Mouse (Mus musculus): Measurements from ENCODE around the gene Dennd6b. TPM values are rescaled to one million over a fixed set of nuclear protein-coding genes. Genes with fewer than 3 reads are reported as not detected.

Gene Dennd6b
- polyA plus RNA-seq, 1 experiment from 2014 or later, result 40.1 TPM

- H3K4me3 ChIP-seq, result peak overlapping the region; percentile 73; the same call in 1 of the 2 replicates
- H3K36me3 ChIP-seq, result peaks cover 60% of the 10 kb centered on the region
- peaks cover 77% of the 10 kb centered on the region for H3K4me1 ChIP-seq (replicated peaks)
- 0 out of 2 replicates have a peak, but pooled peaks cover 6% of the 10 kb centered on the region for H3K27me3 ChIP-seq (ENCODE audit: insufficient read depth, poor library complexity, severe bottlenecking)
- DNase-seq (ENCODE audit: low spot score), result no peak
- no peaks in the 10 kb centered on the region for H3K9me3 ChIP-seq
- H3K27ac ChIP-seq, result peak overlapping the region; percentile 53; the same call in 1 of the 2 replicates
- 85% methylated on average over 5 of the region's 5 CpGs for WGBS
Measured at GRCm38 (mm10) chr15:89171526-89172051, 24.7 kb downstream of the Dennd6b start.

GRCm38 (mm10) chr15:89170102-89170501 lies 26.2 kb downstream of the Dennd6b start:
- peak overlapping the region; percentile 69; the same call in 1 of the 2 replicates for H3K27ac ChIP-seq
- 64% methylated on average over 3 of the region's 3 CpGs for WGBS
- peaks cover 63% of the 10 kb centered on the region for H3K36me3 ChIP-seq

DNA sequence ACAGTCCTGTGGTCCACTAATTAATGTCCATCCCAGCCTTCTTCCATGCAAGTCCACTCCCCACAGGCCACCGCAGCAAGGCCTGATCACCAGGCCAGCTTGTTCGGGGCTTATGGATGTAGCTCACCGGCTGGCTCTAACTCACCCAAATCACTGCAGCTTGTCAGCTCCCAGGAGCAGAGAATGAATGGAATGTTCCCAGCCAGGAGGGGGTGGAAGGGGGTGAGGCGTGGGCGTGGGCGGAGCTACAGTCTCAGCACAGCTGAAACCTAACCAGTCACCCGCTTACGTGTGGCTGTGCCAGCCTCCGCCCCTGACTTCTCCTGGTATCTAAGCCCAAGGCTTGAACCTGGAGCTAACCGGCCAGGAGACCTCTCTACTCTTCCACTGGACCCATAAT lies 26.9 kb downstream of the Dennd6b start:
- 9% methylated on average over 10 of the region's 10 CpGs for WGBS
- Histone ChIP-seq H3K4me3 (peak overlapping the region; percentile 29), H3K36me3 (peaks cover 68% of the 10 kb centered on the region), H3K9me3 (no peaks in the 10 kb centered on the region), H3K27me3 (ENCODE audit: insufficient read depth, poor library complexity, severe bottlenecking) (no peaks in the 10 kb centered on the region), H3K4me1 (replicated peaks) (peaks cover 55% of the 10 kb centered on the region), H3K27ac (peak overlapping the region; percentile 69)
- DNase-seq (ENCODE audit: low spot score), result peak; percentile 77

More at GRCm38 (mm10) chr15:89170102-89170501, 26.2 kb downstream of the Dennd6b start:
- DNase-seq (ENCODE audit: low spot score), result no peak
- H3K4me1 ChIP-seq (replicated peaks), result peaks cover 62% of the 10 kb centered on the region
- H3K27me3 ChIP-seq (ENCODE audit: insufficient read depth, poor library complexity, severe bottlenecking), result 0 out of 2 replicates have a peak, but pooled peaks cover 6% of the 10 kb centered on the region
- no peaks in the 10 kb centered on the region for H3K9me3 ChIP-seq
- H3K4me3 ChIP-seq, result peak overlapping the region; percentile 29; the same call in 1 of the 2 replicates

DNA sequence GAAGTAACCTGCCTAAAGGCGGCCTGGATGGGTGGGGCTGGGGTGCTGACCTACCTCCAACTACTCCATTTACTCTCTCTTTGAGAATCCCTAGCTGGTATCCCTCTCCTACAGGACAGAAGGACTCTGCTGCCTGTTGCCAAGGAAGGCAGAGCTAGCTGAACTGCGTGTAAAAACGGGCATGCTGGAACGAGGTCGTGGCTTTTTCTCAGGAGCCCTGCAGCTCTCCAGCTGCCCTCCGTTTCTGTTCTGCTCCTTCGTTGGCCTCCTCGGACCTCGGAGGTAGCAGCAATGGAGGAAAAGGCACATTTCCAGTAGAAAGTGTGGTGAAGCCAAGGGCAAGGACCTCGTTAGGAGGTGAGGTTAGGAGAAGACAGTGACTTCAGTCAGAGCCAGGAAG lies 27.4 kb downstream of the Dennd6b start:
- Histone ChIP-seq H3K27ac (peak overlapping the region; percentile 69), H3K27me3 (ENCODE audit: insufficient read depth, poor library complexity, severe bottlenecking) (no peaks in the 10 kb centered on the region), H3K36me3 (peaks cover 73% of the 10 kb centered on the region), H3K4me1 (replicated peaks) (peaks cover 50% of the 10 kb centered on the region), H3K4me3 (peak overlapping the region; percentile 29), H3K9me3 (no peaks in the 10 kb centered on the region)
- 60% methylated on average over 10 of the region's 10 CpGs for WGBS
- DNase-seq (ENCODE audit: low spot score), result no peak

- DNase-seq (ENCODE audit: low spot score), result no peak
- WGBS, result 94% methylated on average over 12 of the region's 12 CpGs
- Histone ChIP-seq H3K4me1 (replicated peaks) (peaks cover 18% of the 10 kb centered on the region), H3K4me3 (no peak overlapping the region), H3K27me3 (ENCODE audit: insufficient read depth, poor library complexity, severe bottlenecking) (no peaks in the 10 kb centered on the region), H3K36me3 (peaks cover 100% of the 10 kb centered on the region), H3K27ac (no peak overlapping the region), H3K9me3 (no peaks in the 10 kb centered on the region)
Measured at GRCm38 (mm10) chr15:89165478-89165877, 30.8 kb downstream of the Dennd6b start.

GRCm38 (mm10) chr15:89161397-89161796 lies 34.9 kb downstream of the Dennd6b start:
- no peak for DNase-seq (ENCODE audit: low spot score)
- Histone ChIP-seq H3K4me3 (0 out of 2 replicates have a peak overlapping the region, but pooled peaks have one; percentile 3), H3K36me3 (peaks cover 100% of the 10 kb centered on the region), H3K27me3 (ENCODE audit: insufficient read depth, poor library complexity, severe bottlenecking) (no peaks in the 10 kb centered on the region), H3K27ac (no peak overlapping the region), H3K4me1 (replicated peaks) (no peaks in the 10 kb centered on the region; the same call in 1 of the 2 replicates), H3K9me3 (no peaks in the 10 kb centered on the region)
- WGBS, result 90% methylated on average over 9 of the region's 9 CpGs

DNA sequence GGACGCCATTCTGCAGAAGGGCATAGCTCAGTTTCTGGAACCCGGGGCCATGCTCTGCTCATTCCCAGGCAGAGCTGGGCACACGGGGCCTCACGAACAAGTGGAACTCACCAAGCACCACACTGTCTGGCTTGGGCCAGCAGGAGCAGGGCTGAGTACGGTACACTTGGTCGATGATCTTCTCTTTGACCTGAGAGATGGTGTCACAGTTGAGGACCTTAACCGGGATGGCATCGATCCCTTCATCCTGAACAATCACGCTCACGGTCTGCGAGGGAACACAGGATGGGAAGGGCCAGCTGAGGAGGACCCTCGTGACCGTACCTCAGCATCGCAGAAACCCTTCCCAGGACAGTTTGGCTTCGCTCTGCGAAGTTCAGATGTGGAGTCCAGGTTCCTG lies 37.8 kb downstream of the Dennd6b start:
- Histone ChIP-seq H3K27me3 (ENCODE audit: insufficient read depth, poor library complexity, severe bottlenecking) (no peaks in the 10 kb centered on the region), H3K27ac (no peak overlapping the region), H3K36me3 (peaks cover 100% of the 10 kb centered on the region), H3K4me3 (no peak overlapping the region), H3K9me3 (no peaks in the 10 kb centered on the region), H3K4me1 (replicated peaks) (peaks cover 3% of the 10 kb centered on the region; the same call in 1 of the 2 replicates)
- WGBS, result 94% methylated on average over 16 of the region's 16 CpGs
- no peak for DNase-seq (ENCODE audit: low spot score)

GRCm38 (mm10) chr15:89157954-89158353 lies 38.3 kb downstream of the Dennd6b start:
- Histone ChIP-seq H3K4me3 (no peak overlapping the region), H3K36me3 (peaks cover 97% of the 10 kb centered on the region), H3K27me3 (ENCODE audit: insufficient read depth, poor library complexity, severe bottlenecking) (no peaks in the 10 kb centered on the region), H3K27ac (no peak overlapping the region), H3K9me3 (no peaks in the 10 kb centered on the region), H3K4me1 (replicated peaks) (peaks cover 4% of the 10 kb centered on the region)
- DNase-seq (ENCODE audit: low spot score), result peak; percentile 74
- WGBS, result 62% methylated on average over 7 of the region's 7 CpGs

DNA sequence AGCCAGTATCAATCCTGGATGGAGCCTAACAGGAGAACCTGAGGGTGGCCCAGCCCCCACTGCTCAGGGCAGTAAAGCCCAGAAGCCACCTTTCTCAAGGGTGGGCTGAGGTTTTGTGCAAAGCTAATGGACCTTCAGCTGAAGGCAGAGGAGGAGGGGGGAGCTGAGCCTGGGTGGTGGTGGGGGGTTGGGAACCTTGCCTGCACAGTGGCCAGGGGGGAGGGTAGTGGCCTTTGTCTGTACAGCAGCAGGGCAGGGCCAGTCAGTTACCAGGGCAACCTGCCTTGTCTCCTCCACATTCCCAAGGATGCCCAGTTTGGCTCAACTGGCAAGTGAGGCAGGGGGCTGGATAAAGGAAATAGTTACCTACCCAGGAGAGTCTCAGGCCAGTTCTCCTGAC lies 44.0 kb downstream of the Dennd6b start:
- Histone ChIP-seq H3K27ac (peak overlapping the region; percentile 87), H3K27me3 (ENCODE audit: insufficient read depth, poor library complexity, severe bottlenecking) (peaks cover 18% of the 10 kb centered on the region), H3K4me3 (peak overlapping the region; percentile 31), H3K36me3 (peaks cover 41% of the 10 kb centered on the region), H3K4me1 (replicated peaks) (peaks cover 57% of the 10 kb centered on the region), H3K9me3 (no peaks in the 10 kb centered on the region)
- peak; percentile 76 for DNase-seq (ENCODE audit: low spot score)

DNA sequence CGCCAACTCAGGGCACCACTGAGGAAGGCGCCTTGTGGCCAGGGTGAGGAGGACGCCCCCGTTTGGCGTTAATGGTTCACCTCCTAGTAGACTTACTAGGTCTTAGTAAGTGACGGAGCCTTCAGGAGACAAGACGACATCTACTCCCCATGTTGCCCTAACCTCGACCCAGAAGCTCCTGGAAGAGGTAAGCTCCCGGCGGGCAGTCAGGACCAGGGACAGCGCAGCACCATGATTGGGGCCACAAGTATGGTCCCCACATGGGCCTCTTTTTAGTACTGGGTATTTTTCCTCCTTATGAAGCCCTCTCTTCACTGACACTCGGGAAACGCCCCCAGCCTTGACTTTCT lies 46.3 kb downstream of the Dennd6b start:
- Histone ChIP-seq H3K9me3 (no peaks in the 10 kb centered on the region), H3K27ac (peak overlapping the region; percentile 94), H3K27me3 (ENCODE audit: insufficient read depth, poor library complexity, severe bottlenecking) (peaks cover 41% of the 10 kb centered on the region), H3K36me3 (peaks cover 33% of the 10 kb centered on the region), H3K4me3 (peak overlapping the region; percentile 71), H3K4me1 (replicated peaks) (peaks cover 72% of the 10 kb centered on the region)
- no peak for DNase-seq (ENCODE audit: low spot score)
- 3% methylated on average over 13 of the region's 13 CpGs for WGBS

DNA sequence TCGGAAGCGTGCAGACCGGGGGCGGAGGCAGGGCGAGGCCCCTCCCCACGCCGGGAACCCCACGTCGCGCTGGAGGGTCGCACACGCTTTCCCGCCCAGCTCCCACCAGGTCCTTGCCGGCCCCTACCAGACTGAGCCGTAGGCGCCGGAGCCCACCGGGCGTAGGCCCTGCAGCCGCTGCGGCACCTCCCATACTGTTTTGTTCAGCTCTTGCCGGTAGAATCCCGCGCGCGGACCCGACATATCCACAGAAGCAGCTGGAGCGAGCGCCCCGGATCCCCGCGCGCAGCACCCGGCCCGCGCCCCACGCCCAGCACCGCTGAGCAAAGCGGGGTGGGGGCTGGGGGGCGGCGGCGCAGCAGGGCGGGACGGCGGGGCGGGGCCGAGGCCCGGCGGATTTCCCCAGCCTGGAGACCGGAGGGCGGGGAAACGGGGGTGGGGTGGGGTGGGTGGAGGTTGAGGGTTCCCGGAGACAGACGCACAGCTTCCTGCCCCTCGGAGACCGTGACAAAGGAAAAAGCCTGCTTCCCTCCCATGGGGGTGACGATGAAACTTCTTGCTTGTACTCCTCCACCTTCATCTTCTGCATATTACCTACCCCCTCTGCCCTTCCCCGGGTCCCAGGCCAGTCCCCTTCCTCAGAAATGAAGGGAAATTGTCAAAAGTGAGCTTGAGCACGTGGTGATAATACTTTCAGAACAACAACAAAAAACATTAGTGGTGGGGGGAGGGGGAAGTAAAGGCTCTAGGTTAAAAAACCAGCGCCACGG lies 46.8 kb downstream of the Dennd6b start, which contains the start of gene Mapk11:
TSS of gene Mapk11 (minus strand) at position 358 of the 770 bp plus-strand sequence.
- peaks cover 72% of the 10 kb centered on the region for H3K4me1 ChIP-seq (replicated peaks)
- WGBS, result under 1% methylated on average over 61 of the region's 61 CpGs

GRCm38 (mm10) chr15:89148496-89149270 lies 47.6 kb downstream of the Dennd6b start:
- Histone ChIP-seq H3K27me3 (ENCODE audit: insufficient read depth, poor library complexity, severe bottlenecking) (peaks cover 43% of the 10 kb centered on the region), H3K27ac (peak overlapping the region; percentile 94), H3K4me3 (peak overlapping the region; percentile 71), H3K4me1 (replicated peaks) (peaks cover 72% of the 10 kb centered on the region), H3K36me3 (peaks cover 33% of the 10 kb centered on the region), H3K9me3 (no peaks in the 10 kb centered on the region)
- peak; percentile 55 for DNase-seq (ENCODE audit: low spot score)
- 5% methylated on average over 25 of the region's 25 CpGs for WGBS

More for the DNA sequence above, 46.8 kb downstream of the Dennd6b start, which contains the start of gene Mapk11:
- Histone ChIP-seq H3K36me3 (peaks cover 33% of the 10 kb centered on the region), H3K4me3 (peak within 1 kb of the TSS; percentile 71), H3K27me3 (ENCODE audit: insufficient read depth, poor library complexity, severe bottlenecking) (peaks cover 43% of the 10 kb centered on the region), H3K27ac (peak within 1 kb of the TSS; percentile 94), H3K9me3 (no peaks in the 10 kb centered on the region)
- DNase-seq (ENCODE audit: low spot score), result peak; percentile 66
